Mouse (Mus musculus) fibroblast of lung, adult 2 months (primary cell): ENCODE measurements around the gene Txnrd1.

Experiments used
- DNase-seq: peaks from one replicate; pipeline ENCODE4 v3.0.0-alpha.2; 2011; ENCODE audit warnings: low read depth

The Txnrd1 gene

GRCm38 (mm10) chr10:82817936-82818335 lies 15.8 kb upstream of the Txnrd1 start:
- DNase-seq = no peak

- no peak for DNase-seq
These were observed 15.1 kb upstream of the Txnrd1 start for GRCm38 (mm10) chr10:82818661-82819060.

GRCm38 (mm10) chr10:82823108-82823778 lies 10.5 kb upstream of the Txnrd1 start:
- DNase-seq = no peak

- DNase-seq = no peak
These were observed 10.0 kb upstream of the Txnrd1 start for GRCm38 (mm10) chr10:82823779-82824177.

GRCm38 (mm10) chr10:82824541-82824940 lies 9.2 kb upstream of the Txnrd1 start:
- DNase-seq = no peak

- no peak for DNase-seq
These were observed 7.2 kb upstream of the Txnrd1 start for GRCm38 (mm10) chr10:82826516-82826915.

- no peak for DNase-seq
These were observed 2.1 kb downstream of the Txnrd1 start for GRCm38 (mm10) chr10:82835898-82836297.

GRCm38 (mm10) chr10:82838390-82838789 lies 4.6 kb downstream of the Txnrd1 start:
- DNase-seq = no peak

GRCm38 (mm10) chr10:82844090-82844489 lies 10.3 kb downstream of the Txnrd1 start:
- DNase-seq = no peak

- no peak for DNase-seq
These were observed 11.0 kb downstream of the Txnrd1 start for GRCm38 (mm10) chr10:82844731-82845130.

GRCm38 (mm10) chr10:82847821-82848459 lies 14.2 kb downstream of the Txnrd1 start:
- no peak for DNase-seq

- DNase-seq = no peak
These were observed 16.1 kb downstream of the Txnrd1 start for GRCm38 (mm10) chr10:82849686-82850353.

- DNase-seq = no peak
These were observed 16.6 kb downstream of the Txnrd1 start for GRCm38 (mm10) chr10:82850354-82850752.

- DNase-seq = no peak
These were observed 18.0 kb downstream of the Txnrd1 start for GRCm38 (mm10) chr10:82851751-82852150.

GRCm38 (mm10) chr10:82858032-82858680 lies 24.4 kb downstream of the Txnrd1 start:
- peak; percentile 38 for DNase-seq

GRCm38 (mm10) chr10:82858691-82859532 lies 25.2 kb downstream of the Txnrd1 start:
- peak; percentile 92 for DNase-seq

GRCm38 (mm10) chr10:82859533-82859915 lies 25.8 kb downstream of the Txnrd1 start:
- peak; percentile 41 for DNase-seq

GRCm38 (mm10) chr10:82860181-82860928 lies 26.6 kb downstream of the Txnrd1 start:
- no peak for DNase-seq

GRCm38 (mm10) chr10:82860929-82861315 lies 27.2 kb downstream of the Txnrd1 start:
- DNase-seq = no peak

GRCm38 (mm10) chr10:82863106-82863680 lies 29.4 kb downstream of the Txnrd1 start:
- DNase-seq = peak; percentile 40

- DNase-seq = no peak
These were observed 30.1 kb downstream of the Txnrd1 start for GRCm38 (mm10) chr10:82863827-82864226.
